Comparison of ENCODE assay signal across 1 mouse cellular context in genomic region chr6:87906632-87907031, GRCm38 (mm10).
TF ChIP-seq lines count a peak whose summit lies in the region.

No protein-coding gene starts in this region.

TF ChIP-seq in MEL, 35 proteins besides CTCF, POLR2A, EP300 and RAD21 (continued from another document):
- TF ChIP-seq ZNF384 (IDR thresholded peaks at IDR 0.05; ENCODE audit: low read depth, low read length) (peak; percentile 78), ELF1 (IDR thresholded peaks at IDR 0.05; ENCODE audit: low read depth, low read length) (no peak), MYB (IDR thresholded peaks at IDR 0.05; ENCODE audit: low read depth, low read length) (no peak)
TF ChIP-seq in MEL: peak in this region for 2.
